Mouse (Mus musculus) CD4-positive, CD25-positive, alpha-beta regulatory T cell, adult 2 months (primary cell): Measurements from ENCODE around the gene Cysrt1.

Experiments used
- DNase-seq: peaks from one replicate; pipeline ENCODE4 v3.0.0-alpha.2; 2012; ENCODE audit warnings: low read depth, low spot score

Cysrt1 gene

DNA sequence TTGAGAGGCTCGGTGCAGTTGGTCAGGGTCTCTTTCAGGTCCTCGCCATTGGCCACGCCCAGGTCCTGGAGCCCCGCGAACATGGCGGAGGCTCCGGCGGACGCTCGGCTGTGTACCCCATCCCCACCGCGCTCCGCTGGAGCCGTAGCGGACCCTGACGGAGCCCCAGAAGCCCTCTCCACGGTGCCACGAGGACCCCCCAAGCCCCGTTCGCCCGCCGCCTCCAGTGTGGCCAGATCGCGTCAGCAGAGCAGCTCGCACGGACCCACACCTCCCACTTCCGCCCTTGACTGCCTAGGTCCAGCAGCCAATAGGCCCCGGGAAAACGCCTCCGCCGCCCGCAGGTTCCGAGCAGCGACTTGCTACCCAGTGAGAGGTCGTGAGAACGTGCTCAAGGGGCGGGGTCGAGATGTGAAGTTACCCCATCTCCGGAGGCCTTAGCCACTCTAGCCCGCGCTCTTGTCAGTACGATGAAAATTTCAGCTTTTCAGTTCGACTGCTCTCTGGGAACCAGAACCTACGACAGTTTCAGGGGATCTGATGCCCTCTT, 31.1 kb downstream of the Cysrt1 start, which contains the start of gene Nelfb:
Nelfb (minus strand) TSS at position 369 of the 550 bp plus-strand sequence.
- peak; percentile 91 for DNase-seq

DNA sequence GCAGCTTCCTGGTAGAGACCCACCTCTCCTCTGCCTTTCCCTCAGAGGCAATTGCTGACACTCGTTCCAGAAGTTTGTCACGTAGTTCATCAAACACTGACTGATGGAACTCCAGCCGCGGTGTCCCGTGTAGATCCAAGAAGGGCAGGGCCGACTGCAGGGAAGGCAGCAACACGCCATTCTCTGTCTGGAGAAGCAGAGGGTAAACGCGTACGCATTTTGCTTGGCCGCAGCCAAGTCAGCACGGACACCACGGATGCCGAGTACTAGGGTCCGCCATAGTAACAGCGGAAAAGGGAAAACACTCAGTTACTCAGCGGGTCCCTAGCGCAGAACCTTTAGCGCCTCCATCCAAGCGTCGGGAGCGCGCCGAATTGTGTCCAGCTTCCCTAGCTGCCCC, 31.6 kb downstream of the Cysrt1 start:
- DNase-seq: no peak

DNA sequence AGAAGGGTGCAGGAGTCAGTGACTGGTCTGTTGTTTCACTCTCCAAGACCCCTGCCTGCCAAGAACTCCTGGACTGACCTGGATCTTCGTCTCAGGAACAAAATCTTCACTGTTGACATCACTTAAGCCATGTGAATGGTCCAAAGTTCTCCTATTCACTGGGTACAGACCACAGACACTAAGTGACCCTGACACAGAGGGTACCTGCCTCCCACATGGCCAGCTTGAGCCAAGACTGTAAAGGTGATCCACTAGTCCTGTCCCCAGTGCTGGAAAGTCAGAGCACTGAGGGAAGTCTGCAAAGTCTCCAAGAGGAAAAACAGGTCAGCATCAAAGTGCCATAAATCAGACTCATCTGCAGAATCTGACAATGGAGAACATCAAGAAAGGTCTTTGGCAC, 34.7 kb downstream of the Cysrt1 start:
- DNase-seq: no peak

DNA sequence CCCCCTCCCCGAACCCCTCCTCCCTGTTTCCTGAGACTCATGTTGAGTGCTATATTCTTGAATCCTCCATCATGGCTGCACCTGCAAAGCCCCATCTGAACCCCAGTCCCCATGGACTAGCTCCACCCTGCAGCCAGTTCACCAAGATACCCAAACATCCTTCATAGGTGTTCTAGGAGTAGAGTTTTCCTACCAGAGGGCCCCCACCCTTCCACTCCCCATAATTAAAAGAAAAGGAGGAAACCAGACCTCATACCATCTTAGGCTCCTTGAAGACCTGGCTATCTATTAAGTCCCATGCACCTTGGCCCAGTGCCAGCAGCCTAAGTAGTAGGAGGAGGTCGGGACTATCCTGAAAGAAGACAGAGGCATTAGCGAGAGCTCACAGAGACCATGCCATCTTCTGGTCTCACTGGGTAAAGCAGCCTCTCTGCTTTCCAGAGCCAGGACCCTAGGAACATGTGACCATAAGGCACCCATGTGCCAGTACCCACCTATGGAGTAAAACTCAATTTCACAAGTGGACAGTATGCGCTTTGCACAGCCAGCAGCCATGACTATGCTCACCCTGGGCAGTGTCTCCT, 38.5 kb downstream of the Cysrt1 start:
- DNase-seq: no peak

DNA sequence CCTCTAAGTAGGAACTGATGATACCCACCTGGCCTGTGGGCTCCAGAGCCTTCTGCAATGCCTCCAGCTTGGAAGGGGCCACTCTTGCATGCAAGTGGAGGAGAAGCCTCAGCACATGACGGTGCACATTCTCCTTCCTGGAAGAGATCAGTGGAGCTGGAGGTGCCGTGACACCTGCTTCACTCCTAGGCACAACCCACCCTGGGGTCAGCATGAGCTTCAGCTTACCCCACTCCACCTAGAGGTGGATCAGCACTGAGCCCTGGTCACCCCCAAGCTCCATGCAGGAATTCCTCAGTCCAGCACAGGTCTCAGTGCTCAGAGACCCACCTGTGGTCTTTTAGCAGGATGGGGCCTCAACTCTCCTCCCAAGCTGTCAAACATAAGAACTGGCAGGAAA, 41.6 kb downstream of the Cysrt1 start:
- DNase-seq: no peak

DNA sequence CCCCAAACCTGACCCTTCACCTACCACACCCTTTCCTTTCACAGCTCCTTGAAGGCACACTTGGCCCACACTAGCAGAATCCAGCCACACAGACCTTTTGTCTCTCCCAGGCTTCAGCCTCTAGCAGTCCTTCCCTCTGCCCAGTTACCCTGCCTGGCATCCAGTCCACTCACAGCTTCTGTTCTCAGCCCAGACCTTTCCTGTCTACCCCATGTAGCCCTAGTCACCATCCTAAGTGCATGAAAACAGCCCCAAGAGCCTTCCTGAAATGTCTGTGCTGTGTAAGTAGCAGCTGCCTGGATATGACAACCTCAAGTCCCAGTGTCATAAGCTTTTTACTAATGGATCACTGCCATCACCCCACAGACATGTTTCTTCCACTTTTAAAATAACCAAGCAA, 44.3 kb downstream of the Cysrt1 start:
- DNase-seq: no peak

DNA sequence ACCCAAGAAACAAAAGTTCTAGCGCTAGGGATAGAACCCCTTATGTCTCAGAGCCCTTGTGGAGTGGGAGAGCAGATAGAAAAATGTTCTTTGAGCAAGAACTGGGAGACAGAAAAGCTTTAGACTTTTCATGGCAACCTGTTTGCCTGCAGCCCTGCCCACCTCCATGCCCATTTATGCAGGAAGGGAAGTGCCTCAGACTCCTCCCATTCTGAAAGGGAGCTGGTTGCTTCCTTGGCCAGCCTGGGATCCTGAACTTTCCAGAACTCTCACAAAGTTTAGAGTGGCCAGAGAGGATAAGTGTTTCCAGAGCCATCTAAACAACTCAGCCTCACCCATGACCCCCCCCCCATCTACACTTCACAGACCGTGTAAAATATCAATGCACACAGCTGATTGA, 45.1 kb downstream of the Cysrt1 start:
- DNase-seq: no peak

DNA sequence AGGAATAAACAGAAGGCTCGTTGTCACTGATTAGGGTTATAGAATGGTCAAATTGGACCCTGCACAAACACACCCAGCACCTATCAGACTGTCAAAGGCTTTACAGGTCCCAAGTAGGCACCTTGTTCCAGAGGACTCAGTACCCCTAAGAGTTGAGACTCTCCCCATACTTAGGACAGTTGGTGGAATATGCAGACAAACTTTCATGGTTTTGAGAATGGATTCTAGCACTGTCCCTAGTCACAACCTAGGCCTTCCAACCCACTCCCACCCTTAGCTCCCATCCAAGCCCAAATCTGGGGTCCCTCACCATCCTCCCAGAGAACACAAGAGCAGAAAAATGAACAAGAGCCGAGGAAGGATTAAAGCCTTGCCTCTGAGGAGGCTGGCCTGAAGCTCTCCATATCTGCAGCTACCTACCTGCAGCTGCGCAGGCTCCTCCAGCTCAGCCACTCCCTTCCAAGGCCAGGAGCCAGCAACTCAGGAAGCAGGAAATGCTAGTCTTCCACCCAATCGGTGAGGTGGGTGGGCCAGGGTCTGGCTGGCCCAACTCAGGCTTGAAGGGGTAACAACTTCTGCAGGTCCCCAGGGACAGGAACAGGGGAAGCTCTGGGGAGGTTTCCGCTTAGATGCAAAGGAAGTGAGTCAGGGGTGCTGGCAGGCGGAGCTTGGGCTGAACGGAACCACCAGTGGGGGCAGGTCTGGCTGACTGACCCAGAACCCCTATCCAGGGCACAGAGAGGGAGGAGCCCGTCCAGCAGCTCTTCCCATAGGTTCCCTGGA, 45.9 kb downstream of the Cysrt1 start, which contains the start of gene Tor4a:
Tor4a (minus strand) TSS at position 715 of the 783 bp plus-strand sequence.
- peak; percentile 79 for DNase-seq

DNA sequence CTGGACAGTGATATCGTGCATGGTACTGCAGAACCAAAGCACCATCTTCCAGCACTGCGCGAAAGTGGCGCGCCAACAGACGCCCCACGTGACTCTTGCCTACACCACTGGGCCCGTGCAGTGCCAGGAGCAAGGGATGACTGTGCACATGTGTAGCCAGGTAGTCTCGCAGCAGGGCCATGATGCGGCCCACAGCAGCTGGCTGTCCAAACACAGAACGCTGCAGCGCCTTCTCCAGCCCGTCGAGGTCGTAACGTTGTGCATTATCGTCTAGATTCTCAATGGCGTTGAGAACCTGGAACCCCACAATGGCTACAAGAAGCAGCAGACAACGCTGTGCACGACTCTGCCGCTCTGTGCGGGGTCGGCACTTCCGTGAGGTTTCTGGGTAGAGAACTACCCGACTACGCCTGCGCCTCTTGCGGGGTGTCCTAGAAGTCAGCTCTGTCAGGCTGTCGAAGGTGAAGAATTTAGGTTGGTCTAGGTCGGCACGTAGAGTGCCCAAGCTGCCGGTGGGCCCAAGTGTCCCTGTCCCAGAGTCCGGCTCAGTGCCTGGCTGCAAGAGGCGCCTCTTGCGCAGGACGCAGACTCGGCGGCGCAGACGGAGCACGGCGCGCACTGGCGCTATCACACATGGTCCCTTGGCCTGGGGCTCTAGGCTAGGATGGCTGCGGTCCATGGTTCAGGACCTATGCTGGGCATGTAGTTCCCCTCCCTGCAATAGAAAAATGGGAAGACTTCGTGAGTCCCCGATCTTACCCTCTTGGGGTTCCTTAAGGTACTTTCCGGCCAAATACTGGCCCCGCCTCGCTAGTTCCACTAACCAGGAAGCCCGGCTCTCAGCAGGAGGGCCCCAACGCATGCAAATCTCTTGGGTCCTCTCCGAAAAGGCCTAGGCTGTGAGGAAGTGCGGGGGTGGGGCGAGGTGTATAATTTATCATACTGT, 46.8 kb downstream of the Cysrt1 start:
- peak; percentile 80 for DNase-seq

DNA sequence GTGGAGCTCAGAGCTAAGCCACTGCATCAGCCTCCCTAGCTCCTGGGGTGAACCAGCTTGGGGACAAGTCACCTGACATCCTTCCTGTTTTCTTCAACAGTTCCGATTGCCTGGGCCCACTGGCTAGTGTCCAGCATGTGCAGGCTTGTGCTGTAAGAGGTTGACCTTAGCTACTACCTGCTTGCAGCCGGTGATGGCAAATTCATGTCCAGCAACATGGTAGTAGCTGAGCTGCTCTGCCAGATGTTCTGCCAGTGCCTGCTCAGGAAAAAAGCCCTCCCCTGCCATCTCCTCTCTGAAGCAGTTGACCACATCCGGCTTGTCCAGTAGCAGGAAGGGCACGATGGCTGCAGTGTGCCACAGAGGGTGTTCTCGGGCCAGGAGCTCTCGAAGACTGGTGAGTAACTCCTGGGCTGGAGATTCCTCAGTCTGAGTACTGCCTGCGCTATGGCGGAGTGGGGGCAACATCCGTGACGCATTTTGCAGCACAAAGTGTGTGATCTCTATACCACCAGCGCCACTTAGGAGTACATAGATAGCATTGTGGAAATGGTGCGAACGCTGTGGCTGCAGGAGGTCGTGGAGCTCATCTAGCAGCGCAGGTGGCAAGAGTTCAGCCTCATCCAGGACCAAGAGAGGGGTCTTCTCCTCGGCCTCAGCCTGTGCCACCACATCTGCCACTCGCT, 47.6 kb downstream of the Cysrt1 start:
- DNase-seq: peak; percentile 50

DNA sequence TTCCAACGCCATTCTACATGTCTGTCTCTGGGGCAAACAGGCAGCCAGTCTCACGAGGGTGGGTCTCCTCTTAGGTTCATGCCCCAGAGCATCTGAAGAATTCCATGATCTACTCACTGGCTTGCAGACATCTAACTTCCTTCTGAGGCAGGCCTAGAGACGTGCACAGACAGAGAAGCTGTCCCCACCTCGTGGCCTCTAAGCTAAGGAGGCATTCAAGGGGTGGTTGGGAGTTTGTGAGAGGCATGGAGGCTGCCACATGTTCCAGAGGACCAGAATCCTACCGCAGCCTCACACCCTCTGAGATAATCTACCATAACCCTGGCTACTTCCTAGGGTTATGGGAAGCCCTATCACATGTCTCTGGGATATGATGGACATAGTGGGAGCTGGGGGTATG, 48.2 kb downstream of the Cysrt1 start:
- DNase-seq: no peak

DNA sequence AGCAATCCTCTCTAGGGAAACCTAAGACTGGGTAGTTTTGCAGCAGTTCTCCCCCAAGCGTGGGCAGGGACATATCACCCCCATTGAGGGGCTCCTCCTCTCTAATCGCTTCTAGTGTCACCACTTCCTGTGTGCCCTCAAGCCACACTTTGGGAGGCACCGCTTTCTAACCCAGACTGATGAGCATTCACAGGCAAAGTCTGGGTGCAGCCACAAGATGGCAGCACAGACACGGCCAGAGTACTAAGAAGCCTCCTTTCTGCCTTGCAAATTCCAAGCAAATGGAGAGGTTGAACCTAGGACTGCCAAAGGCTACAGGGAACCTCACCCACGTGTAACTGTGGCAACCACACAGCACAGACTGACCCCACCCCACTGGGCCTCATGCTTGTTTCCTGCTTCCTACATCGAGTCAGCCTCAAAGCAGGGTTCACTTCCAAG, 48.9 kb downstream of the Cysrt1 start:
- DNase-seq: peak; percentile 92
